ENCODE assay signal across 8 mouse cellular contexts in the genomic region with DNA sequence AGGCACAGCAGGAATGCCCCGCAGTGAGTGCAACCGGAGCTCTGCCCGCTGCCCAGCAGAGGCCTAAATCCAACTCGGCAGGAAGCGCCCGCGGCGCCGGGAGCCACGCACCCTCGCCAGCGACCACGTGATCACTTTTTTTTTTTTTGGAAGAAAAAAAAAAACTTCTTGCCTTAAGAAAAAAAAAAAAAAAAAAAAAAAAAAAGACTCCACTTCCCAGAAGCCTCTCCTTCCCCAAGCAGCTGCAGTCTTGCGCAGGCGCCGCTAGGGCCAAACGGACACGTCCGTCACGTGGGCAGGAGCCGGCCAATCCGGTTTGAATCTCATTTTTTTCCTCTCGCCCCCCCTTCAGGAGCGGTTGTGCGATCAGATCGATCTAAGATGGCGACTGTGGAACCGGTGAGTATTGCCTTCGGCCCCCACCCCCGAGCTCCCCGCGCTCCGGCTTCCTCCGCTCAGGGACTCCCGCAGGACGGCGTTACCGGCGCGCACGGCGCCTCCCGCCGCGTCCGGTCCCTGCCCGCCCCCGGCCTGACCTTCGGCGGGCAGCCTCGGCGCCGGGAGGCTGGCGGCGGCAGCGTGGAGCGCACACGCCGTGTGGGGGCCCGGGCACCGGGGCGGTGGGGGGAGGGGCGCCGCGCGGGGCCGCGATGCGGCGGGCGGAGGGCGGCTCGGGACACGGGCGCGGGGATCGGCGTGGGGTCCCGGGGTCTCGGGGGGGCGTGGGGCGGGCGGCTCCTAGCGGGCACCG. TPM values are rescaled to one million over a fixed set of nuclear protein-coding genes. Genes with fewer than 3 reads are reported as not detected.
A peak's percentile ranks its signal among the peaks of the same experiment; 100 is the strongest.
DNase-seq lines count a peak whose midpoint lies in the region; ATAC-seq lines count a peak whose summit lies in the region.

No protein-coding gene starts in this region.

- peak; percentile 99 for DNase-seq in MEL-GATA-1-ER (ENCODE audit: extremely low read depth, low read depth)
- DNase-seq in cerebellum, adult 8-10 months = peak; percentile 96
- peak; percentile 98 for DNase-seq in forelimb bud, embryonic 11.5 days (ENCODE audit: low read depth, low spot score)
- DNase-seq in layer of hippocampus, adult 9-10 months (ENCODE audit: low spot score) = peak; percentile 95
- peak; percentile 86 for DNase-seq in ovary, postnatal 10 days (ENCODE audit: low spot score)
- peak; percentile 95 to 98 for DNase-seq in thymus, postnatal 10 days (ENCODE audit: low spot score in 2 of 2)

- peak overlapping the region; percentile 90 for H3K4me2 ChIP-seq in lung, embryonic 16.5 days (ENCODE audit: low read depth, low read length)

- no peaks in the 10 kb centered on the region for H3K27me3 ChIP-seq in lung, embryonic 16.5 days (ENCODE audit: control insufficient read depth, insufficient read depth, low read depth, low read length)

- ATAC-seq in hematopoietic stem cell, adult 5-6 weeks (replicated peaks in 1 of 2; ENCODE audit: insufficient read depth in 1 of 2, low FRiP score in 2 of 2, low TSS enrichment in 1 of 2, low read depth in 1 of 2, poor library complexity in 2 of 2, severe bottlenecking in 2 of 2) = peak; percentile 89 to 90
- peak; percentile 95 for ATAC-seq in lung, embryonic 16.5 days (ENCODE audit: low read depth)

- peak overlapping the region; percentile 91 for H3K27ac ChIP-seq in lung, embryonic 16.5 days (ENCODE audit: low read length)

- WGBS in lung, embryonic 16.5 days = under 1% methylated on average over 46 of the region's 85 CpGs

- no peaks in the 10 kb centered on the region for H3K9me3 ChIP-seq in lung, embryonic 16.5 days (ENCODE audit: control insufficient read depth, low read length)

- peak overlapping the region; percentile 92 for H3K9ac ChIP-seq in lung, embryonic 16.5 days (ENCODE audit: low read length)

- H3K36me3 ChIP-seq in lung, embryonic 16.5 days (ENCODE audit: control insufficient read depth, insufficient read depth, low read length) = no peaks in the 10 kb centered on the region

- H3K4me1 ChIP-seq in lung, embryonic 16.5 days (replicated peaks; ENCODE audit: control insufficient read depth, insufficient read depth, low read length) = peaks cover 25% of the 10 kb centered on the region

- H3K4me3 ChIP-seq in lung, embryonic 16.5 days (ENCODE audit: low read length) = peak overlapping the region; percentile 72

RNA-seq across cellular contexts. Expression of a gene that starts 1.1 kb away (rescaled TPM):
- 161 and 198 TPM in 2 replicates for total RNA-seq in hematopoietic stem cell, adult 5-6 weeks (2017)
- 306 and 326 TPM in 2 replicates for polyA plus RNA-seq in lung, embryonic 16.5 days (2015; fragmentation: Nextera tagmentation; extraction: Ambion mirVana)

RNA-seq across cellular contexts. Expression of a gene that starts 37.8 kb away (rescaled TPM):
- 58.4 and 63.5 TPM in 2 replicates for total RNA-seq in hematopoietic stem cell, adult 5-6 weeks (2017)
- 46.6 and 48.2 TPM in 2 replicates for polyA plus RNA-seq in lung, embryonic 16.5 days (2015; fragmentation: Nextera tagmentation; extraction: Ambion mirVana)

Comparison
In these comparisons a context has a peak if more than half of its experiments do, and no peak if none do; other contexts are left out.
1. Peak in every context shown above with its lines: DNase-seq, ATAC-seq, H3K4me3 ChIP-seq and H3K27ac ChIP-seq.